Mouse (Mus musculus): Measurements from ENCODE around the gene Plxdc1. TPM values are rescaled to one million over a fixed set of nuclear protein-coding genes. Genes with fewer than 3 reads are reported as not detected.

Plxdc1 gene
- total RNA-seq (2023) = 10 to 100 TPM; 31.5 to 33.8 TPM

GRCm38 (mm10) chr11:97985727-97986677 lies at the start of gene Plxdc1:
Plxdc1 (minus strand) TSS chr11:97986444.

DNA sequence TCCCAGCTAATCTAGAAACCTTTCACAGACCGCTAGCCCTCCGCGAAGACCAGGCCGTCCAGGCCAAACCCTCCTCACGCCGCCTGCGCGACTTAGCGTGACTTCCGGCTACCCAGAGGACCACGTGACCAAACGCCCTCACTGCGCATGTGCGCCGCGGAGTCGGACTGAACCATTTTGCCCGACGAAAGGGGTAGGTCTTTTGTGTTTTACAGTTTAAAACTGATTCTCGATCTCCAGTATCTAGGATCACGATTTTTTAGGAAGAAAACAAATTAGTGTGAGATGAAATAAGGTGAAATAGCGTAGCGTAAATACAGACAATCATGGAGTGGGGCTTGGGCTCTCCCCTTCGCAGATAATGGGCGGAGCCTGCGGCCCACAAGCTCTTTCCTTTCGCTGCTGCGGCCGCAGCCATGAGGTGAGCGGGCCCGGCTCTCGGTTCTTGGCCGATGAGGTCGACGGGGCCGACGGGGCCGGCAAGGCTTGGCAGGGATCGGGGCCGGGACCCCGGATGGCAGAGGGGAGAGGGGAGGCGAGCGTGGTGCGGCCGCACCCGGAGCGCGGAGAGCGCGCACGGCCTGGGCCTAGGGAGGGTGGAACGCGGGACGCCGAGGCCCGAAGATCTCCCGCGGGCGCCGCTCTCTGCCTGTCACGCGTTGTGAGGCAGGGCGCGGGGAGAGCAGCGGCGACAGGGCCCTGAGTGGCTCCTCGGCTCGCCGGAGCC lies 40.5 kb upstream of the Plxdc1 start, which contains the start of gene Rpl19:
TSS of gene Rpl19 (plus strand) at position 141 of the 727 bp plus-strand sequence.

DNA sequence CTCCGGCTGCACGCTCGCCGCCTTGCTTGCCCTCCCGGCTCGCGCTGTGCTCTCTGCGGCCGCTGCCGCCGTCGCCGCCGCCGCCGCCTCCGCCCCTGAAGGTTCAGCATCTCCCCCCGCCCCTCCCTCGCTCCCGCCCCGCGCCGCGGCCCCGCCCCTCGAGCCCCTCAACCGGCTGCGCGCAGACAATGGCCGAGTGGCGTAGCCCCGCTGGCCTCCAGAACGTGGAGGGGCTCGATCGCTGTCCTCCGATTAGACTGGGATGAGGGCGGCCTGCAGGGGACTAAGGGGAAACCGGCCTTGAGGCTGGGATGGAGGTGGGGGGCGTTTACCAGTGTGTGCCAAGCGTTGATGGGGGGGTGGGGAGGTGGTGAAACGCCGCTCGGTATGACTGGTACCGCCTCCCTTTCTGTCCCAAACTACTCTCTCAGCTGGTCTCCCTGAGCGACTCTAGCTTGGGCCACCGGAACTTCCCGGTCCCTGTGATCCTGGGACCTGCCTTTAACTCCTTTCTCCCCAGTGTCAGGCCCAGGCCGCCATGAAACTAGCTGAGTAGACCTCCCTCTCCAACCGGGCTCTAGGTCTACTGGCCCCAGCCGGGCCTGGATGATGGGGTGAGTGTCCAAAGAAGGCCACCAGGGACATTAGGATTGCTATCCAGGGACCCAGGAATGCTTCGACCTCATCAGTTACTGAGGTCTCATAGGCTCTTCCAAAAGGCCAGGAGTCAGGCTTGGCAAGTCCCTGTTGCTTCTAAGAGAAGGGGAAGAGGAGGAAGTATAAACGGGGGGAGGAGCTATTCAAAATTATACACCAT lies 36.5 kb upstream of the Plxdc1 start, which contains the start of gene Cacnb1:
TSS of gene Cacnb1 (minus strand) at position 480 of the 817 bp plus-strand sequence.

GRCm38 (mm10) chr11:97995564-97996288 lies 9.5 kb upstream of the Plxdc1 start, which contains the start of gene Arl5c:
Arl5c (minus strand) TSS chr11:97996181.

DNA sequence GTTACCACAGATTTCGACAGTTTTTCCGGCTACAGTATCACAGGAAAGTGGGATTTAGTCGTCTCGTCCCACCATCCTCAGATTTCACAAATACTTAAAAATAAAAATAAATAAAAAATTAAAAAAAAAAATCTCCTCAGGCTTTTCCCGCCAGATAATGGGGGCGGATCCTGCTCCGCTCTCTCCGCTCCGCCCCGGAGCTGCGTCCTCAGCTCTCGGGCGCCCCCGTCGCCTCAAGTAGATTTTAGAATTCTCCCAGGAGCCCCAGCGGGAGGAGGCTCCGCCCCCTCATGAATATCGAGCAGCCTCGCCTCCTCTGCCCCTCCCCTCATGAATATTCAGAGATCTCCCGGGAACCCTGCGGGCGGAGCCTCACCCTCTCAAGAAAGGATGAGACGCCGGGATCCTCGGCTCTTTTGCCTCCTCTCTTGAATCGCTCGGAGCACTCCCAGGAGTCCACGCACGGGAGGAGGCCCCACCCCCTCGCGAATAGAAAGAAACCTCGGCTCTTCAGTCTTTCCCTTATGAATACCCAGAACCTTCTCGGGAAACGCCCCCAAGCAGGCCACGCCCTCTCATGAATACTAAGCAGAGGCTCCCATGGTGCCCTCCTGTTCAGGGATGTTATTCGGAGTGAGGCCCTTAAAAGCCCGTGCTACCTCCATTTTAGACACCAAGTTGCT lies 102.2 kb downstream of the Plxdc1 start, which contains the start of gene Fbxo47:
TSS of gene Fbxo47 (minus strand) at position 237 of the 683 bp plus-strand sequence.

Other genes starting within 250 kb of the Plxdc1 start
- 10 to 100 TPM; 34.2 to 37.9 TPM for gene Pip4k2b, start 241.7 kb downstream of the Plxdc1 start, total RNA-seq (2023)
- gene Cwc25, start 219.9 kb downstream of the Plxdc1 start, total RNA-seq (2023) = 10 to 100 TPM; 41.5 to 42.0 TPM
- gene 1700001P01Rik, start 210.5 kb downstream of the Plxdc1 start, total RNA-seq (2023) = not detected
- 1,000 to 10,000 TPM; 1,105 to 1,260 TPM for gene Rpl23, start 204.0 kb downstream of the Plxdc1 start, total RNA-seq (2023)
- 100 to 1,000 TPM; 164 to 170 TPM for gene Lasp1, start 187.4 kb downstream of the Plxdc1 start, total RNA-seq (2023)
- 1 to 10 TPM; 1.0 to 1.5 TPM for gene B230217C12Rik, start 145.7 kb downstream of the Plxdc1 start, total RNA-seq (2023)
- gene Fbxo47, start 102.3 kb downstream of the Plxdc1 start, total RNA-seq (2023) = under 1 TPM; 0.24 to 0.27 TPM
- gene Arl5c, start 9.7 kb upstream of the Plxdc1 start, total RNA-seq (2023) = 100 to 1,000 TPM; 183 to 189 TPM
- 10 to 100 TPM; 10.6 to 12.4 TPM for gene Cacnb1, start 36.6 kb upstream of the Plxdc1 start, total RNA-seq (2023)
- gene Rpl19, start 40.3 kb upstream of the Plxdc1 start, total RNA-seq (2023) = 1,000 to 10,000 TPM; 1,341 to 1,476 TPM
- gene Stac2, start 67.0 kb upstream of the Plxdc1 start, total RNA-seq (2023) = under 1 TPM in 1 of 2 experiments, not detected in 1; 0.16 TPM
- 10 to 100 TPM; 45.8 to 48.2 TPM for gene Fbxl20, start 164.0 kb upstream of the Plxdc1 start, total RNA-seq (2023)
- gene Med1, start 206.8 kb upstream of the Plxdc1 start, total RNA-seq (2023) = 10 to 100 TPM; 48.0 to 52.5 TPM
- gene Cdk12, start 216.6 kb upstream of the Plxdc1 start, total RNA-seq (2023) = 10 to 100 TPM; 71.2 to 74.7 TPM